Mouse (Mus musculus) thymus, adult 2 months (tissue): Measurements from ENCODE around the gene Dnah14.

Experiments
- CTCF ChIP-seq: fragments of 200-500 bp; IDR thresholded peaks from 2 replicates; pipeline ENCODE4 v1.5.1; 2012; ENCODE audit warnings: mild to moderate bottlenecking, control low read depth, low read length, moderate library complexity, borderline replicate concordance; ENCODE audit not compliant: control insufficient read depth, poor library complexity, insufficient read depth; ENCODE audit errors: extremely low read depth
- POLR2A ChIP-seq: fragments of 200-500 bp; IDR thresholded peaks from 2 replicates; pipeline ENCODE4 v1.6.1; 2012; ENCODE audit warnings: mild to moderate bottlenecking, low read length, control low read depth, moderate library complexity; ENCODE audit not compliant: control insufficient read depth, poor library complexity, insufficient read depth; ENCODE audit errors: extremely low read depth

DNA sequence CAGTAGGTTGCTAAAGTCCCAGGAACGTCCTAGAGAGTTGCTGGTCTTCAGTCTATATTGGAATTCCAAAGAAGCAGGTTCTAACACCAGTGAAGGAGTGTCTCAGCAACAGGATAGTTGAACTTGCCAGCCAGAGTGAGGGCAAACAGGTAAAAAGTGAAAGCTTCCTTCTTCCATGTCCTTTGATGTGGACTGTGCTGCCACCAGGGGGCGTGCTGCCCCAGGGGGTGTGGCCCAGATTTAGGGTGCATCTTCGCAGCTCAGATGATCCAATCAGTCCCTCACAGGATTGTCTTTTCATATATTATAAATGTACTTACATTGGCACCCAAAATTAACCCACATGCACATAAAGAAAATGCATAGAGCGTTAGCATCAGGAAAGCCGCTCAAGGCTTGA lies 41.0 kb downstream of the Dnah14 start:
- TF ChIP-seq CTCF (peak; percentile 76; the same call in 1 of the 2 replicates), POLR2A (no peak)
